Mouse (Mus musculus): ENCODE results near the gene Tmem145. TPM values are rescaled to one million over a fixed set of nuclear protein-coding genes. Genes with fewer than 3 reads are reported as not detected.
"Not testable (repeated sequence)": the region's sequence is repeated elsewhere in the genome, so short reads cannot be mapped to it uniquely, and the experiment has no call there.

Gene Tmem145
- total RNA-seq (2014; fragmentation: Nextera tagmentation) = not detected in 2 replicates
- total RNA-seq (2017) = not detected in 2 replicates

DNA sequence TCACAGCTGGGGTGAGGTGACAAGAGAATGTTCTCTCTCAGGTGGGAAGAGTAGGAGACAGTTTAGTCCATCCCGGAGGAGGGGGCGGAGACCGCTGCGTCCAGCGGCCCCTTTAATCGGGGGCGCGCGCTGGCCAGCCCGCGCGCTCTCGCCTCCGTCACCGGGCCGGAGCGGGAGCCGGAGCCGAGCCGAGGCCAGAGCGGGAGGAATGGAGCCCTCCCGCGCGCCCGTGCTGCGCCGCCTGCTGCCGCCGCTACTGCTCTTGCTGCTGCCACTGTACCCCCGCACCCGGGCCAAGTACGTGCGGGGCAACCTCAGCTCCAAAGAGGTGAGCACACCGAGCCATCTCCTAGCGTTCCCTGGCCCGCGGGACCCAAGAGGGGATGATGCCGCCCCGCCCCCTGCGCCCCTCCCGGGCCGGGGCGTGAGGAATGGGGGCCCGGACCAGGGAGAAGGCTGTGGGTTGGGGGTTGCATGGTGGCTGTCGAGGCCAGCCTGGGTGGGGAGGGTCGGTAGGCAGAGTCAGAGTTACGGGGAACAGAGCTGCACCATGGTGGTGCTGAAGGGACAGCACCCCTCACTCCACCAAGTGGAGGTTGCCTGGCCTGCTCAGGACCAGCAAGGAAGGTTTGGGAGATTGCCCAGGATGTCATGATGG, at the start of gene Tmem145:
Gene Tmem145 (plus strand): TSS at position 151 of the 658 bp plus-strand sequence.
- ATAC-seq (replicated peaks; ENCODE audit: low FRiP score, low TSS enrichment, poor library complexity, severe bottlenecking) = peak; percentile 74

DNA sequence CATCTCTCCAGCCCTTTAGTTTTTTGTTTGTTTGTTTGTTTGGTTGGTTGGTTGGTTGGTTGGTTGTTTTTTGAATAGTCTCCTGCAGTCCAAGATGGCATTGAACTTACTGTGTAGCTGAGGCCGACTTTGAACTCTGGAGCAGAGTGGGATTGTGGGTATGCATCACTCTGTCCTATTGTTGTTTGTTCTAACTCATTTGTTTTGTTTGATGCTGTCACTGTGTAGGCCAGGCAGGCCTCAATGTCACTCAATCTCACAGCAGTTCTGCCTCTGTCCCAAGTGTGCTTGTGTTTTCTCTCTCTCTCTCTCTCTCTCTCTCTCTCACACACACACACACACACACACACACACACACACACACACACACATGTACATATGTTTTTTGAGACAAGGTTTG, 44.0 kb upstream of the Tmem145 start:
- ATAC-seq (replicated peaks; ENCODE audit: low FRiP score, low TSS enrichment, poor library complexity, severe bottlenecking) = no peak

DNA sequence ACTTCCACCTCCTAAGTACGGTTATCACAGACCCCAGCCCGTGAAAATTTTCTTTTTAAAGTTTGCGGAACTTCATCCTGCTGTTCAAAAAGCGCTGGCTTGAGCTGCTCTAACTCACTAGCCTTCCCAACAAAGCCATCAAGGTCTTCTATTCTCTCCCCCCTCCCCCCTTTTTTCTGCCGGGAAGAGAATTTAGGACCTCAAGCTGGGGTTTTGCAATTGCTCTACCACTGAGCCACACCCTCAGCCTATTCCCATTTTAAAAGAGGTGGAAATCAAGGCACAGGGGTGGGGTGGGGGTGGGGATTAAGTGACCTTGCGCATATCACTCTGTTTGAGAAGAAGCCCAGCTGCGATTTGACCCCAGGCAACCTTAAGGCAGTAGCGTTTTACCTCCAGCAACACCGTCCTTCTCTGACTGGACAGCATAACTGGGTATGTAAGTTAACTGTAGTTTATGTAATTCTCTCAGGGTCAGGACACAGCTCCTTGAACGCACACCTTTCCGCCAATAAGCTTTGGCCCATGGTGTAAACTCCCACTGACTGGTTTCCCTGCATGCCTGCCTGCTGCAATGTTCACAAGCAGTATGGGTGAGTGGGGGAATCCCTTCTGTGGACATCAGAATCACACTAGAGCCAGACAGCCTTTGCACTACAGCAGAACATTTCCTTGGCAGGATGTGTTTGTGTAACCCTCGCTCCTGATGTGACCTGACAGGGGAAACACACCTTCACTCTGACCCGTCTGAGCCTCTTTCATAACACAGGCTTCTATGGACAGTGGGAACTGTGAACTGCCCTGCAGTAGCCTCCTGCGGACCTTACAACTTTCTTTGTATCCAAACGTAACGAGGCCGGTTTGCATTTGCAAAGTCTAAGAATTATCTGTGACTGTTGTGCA, 41.7 kb upstream of the Tmem145 start:
- ATAC-seq (replicated peaks; ENCODE audit: low FRiP score, low TSS enrichment, poor library complexity, severe bottlenecking) = no peak

DNA sequence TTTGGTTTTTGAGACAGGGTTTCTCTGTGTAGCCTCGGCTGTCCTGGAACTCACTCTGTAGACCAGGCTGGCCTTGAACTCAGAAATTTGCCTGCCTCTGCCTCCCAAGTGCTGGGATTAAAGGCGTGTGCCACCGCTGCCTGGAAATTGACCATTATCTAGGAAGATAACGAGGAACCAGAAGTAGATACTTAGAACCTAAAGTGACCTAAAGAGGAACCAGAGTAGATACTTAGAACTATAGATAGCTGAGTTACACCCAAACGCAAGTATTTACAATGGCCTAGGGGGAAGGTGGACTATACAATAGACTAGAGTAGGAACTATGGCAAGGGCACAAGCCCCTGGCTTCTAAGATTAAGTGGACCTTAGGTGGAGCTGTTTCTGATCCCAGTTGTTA, 40.2 kb upstream of the Tmem145 start:
- ATAC-seq (replicated peaks; ENCODE audit: low FRiP score, low TSS enrichment, poor library complexity, severe bottlenecking) = not testable (repeated sequence)

DNA sequence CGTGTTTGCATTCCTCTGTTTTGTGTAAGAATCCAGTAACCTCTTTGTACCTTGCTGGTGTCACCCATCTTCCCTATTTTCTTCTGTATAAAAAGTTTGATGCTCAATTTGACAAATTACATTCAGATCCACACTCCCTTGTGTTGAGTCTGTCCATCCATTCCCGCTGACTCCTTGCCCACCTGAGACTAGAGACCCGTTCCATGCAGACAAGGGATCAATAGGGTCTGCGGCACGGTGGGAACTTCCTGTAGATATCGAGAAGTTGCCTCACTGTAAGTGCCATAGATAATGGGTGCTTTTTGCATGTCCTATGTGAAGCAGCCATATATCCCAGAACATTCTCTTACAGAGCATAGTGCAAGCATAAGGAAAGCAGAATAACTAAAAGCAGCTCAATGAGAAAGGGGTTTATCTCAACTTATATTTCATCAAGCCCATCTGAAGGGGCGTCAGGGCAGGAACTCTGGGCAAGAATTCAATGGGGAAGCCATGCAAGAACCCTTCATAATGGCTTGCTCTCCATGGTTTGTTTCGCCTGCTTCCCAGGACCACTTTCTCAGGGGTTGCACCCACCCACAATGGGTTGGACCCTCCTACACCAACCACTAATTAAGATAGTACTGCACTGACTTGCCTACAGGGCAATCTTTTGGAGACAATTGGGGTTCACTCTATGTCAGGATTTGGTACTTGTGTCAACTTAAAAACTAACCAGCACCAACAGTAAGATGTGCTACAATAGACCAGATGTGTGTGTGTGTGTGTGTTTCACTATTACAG, 39.5 kb upstream of the Tmem145 start:
- ATAC-seq (replicated peaks; ENCODE audit: low FRiP score, low TSS enrichment, poor library complexity, severe bottlenecking) = no peak

DNA sequence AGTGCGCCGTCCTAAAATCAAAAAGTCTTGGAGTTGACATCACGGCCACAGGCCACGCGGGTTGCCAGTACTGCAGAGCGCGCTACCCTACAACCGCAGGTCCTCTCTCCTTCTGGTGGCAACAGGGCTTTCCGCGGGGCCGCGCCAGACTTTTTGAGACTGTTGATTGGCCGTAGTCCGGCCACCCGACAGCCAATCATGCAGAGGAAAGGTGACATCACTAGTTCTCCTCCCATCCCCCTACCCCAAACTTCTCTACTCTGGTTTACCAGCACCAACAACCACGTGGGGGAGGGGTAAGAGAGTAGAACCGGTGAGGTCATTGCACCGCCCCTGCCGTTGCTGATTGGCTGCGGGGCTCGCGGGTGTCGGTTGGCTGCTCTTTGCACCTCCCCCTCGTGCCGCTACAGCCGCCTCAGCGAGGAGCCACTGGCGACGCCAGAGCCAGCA, 38.6 kb upstream of the Tmem145 start, which contains the start of gene Cic:
Gene Cic (plus strand): TSS at position 404 of the 450 bp plus-strand sequence.
- ATAC-seq (replicated peaks; ENCODE audit: low FRiP score, low TSS enrichment, poor library complexity, severe bottlenecking) = peak; percentile 79

DNA sequence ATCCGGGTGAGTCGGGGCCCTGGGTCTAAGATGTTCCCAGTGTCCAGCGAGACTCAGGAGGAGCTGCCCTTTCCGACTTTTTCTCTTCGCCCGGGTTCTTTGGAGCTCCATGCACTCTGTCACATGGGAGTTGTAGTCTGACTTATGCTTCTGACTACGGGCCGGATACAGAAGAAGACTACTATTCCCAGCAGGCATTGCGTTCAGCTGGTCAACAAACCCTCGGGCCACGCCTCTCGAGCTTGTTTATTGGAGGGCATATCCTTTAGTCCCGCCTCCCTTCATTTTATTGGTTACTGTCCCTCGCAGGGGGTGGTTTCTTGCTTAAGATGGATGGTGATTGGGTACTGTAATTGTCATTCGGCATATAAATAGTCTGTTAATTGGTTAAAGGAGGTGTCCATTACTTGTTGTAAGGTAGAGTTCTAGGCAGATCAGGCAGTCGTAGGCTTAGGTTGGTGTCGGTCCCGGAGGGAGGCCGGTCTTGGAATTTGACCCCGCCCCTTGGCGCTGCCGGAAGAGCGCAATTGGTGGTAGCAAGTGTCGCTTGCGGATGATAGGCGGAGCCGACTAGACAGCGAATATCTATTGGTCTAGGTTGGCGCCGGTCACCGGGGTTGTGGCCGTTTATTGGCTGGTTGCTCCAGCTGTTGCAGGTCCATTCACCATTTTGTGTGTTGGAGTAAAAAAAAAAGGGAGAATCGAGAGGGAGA, 38.0 kb upstream of the Tmem145 start:
- ATAC-seq (replicated peaks; ENCODE audit: low FRiP score, low TSS enrichment, poor library complexity, severe bottlenecking) = peak; percentile 79

DNA sequence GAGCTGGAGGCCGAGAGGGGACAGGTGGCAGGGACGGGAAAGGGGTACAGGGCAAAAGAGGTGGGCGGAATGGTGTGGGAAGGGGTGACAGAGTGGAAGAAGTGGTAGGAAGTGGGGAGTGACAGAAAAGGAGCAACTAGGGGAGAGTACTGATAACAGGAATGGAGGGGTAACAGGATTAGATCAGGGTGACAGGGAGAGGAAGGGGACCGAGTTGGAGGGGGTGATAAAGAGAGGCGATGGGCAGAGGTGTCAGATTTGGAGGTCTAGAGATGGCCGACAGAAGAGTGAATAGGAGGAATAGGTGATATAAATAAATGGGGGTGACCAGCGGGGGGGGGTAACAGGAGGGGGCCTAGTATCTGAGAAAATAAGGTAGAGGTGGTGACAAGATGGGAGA, 37.3 kb upstream of the Tmem145 start:
- no peak for ATAC-seq (replicated peaks; ENCODE audit: low FRiP score, low TSS enrichment, poor library complexity, severe bottlenecking)

DNA sequence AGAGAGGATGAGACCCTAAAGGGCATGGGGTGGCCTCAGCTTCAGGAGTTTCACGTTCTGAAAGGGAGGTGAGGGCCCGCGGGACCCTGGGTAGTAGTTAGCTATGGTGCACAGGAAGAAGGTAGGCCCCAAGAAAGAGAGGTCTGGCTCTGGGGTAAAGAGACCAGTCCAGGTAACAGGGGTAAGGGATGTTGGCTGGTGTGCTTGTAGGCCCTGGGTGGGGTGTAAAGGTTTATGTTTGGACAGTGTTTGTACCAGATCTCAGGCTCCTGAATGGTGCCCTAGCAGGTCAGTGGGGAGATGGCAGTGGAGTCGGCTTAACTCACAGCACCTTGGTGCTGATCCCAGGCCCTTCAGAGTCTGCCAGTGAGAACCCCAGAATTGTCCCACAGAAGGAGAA, 36.9 kb upstream of the Tmem145 start:
- ATAC-seq (replicated peaks; ENCODE audit: low FRiP score, low TSS enrichment, poor library complexity, severe bottlenecking) = no peak

DNA sequence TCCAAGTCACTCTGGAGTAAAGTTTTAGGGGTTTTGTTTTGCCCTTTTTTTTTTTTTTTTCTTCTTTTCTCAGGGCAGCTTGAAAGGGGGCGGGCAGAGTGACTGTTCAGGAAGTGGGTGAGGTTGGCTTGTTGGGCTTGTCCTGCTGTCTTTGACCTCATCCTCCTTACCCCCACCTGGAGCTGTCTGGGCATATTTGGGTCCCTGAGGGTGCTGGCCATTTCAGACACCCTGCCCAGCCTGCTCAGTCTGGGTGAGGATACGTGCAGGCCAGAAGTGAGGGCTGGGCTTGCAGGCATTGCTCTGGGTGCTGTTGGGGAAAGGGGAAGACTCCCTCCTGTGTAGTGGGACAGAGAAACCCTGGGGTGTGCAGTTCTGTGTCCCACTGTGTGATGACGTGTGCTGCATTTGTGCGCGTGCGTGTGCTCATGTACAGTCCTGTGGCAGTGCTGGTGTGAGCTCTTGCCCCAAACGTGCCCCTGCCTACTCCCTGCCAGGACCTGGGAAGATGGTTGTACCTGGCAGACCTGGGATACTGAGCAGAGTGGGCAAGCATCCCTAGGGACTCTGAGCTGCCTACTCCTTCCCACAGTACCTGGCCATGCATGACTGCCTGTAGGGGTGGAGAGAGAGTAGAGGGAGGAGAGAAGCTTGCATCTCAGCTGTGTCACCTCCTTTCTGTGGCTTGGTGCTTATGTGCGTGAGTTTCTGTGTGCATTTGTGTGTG, 36.2 kb upstream of the Tmem145 start:
- no peak for ATAC-seq (replicated peaks; ENCODE audit: low FRiP score, low TSS enrichment, poor library complexity, severe bottlenecking)

DNA sequence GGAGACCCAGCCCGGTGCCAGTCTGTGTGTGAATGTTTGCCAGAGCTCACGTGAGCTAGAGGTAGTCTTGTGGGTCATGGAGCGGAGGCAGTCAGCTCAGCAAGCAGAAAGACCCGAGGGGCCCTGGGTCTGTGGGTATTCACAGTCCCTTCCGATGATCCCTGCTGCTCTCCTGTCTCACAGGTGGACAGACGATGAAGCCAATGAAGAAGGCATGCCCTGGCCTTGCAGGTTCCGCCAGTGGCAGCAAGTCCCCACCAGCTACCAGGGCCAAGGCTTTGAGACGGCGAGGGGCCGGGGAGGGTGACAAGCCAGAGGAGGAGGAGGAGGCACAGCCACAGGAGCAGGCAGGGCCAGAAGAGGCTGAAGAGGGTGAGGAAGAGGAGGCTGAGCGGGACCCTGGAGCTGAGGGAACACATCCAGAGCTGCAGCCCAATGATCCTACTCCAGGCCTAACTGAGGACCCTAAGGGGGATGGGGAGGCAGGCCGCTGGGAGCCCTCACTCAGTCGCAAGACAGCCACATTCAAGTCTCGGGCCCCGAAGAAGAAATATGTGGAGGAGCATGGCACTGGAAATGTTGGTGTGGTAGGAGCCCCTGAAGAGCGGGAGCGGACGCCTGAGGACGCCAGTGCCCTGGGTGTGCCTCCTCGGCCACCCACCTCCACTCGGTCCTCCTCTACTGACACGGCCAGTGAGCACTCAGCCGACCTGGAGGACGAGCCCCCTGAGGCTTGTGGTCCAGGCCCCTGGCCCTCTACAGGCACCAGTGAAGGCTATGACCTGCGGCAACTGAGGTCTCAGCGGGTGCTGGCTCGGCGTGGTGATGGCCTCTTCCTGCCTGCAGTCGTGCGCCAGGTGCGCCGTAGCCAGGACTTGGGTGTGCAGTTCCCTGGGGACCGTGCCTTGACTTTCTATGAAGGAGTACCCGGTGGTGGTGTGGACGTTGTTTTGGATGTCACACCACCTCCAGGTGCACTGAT, 35.0 kb upstream of the Tmem145 start:
- no peak for ATAC-seq (replicated peaks; ENCODE audit: low FRiP score, low TSS enrichment, poor library complexity, severe bottlenecking)

DNA sequence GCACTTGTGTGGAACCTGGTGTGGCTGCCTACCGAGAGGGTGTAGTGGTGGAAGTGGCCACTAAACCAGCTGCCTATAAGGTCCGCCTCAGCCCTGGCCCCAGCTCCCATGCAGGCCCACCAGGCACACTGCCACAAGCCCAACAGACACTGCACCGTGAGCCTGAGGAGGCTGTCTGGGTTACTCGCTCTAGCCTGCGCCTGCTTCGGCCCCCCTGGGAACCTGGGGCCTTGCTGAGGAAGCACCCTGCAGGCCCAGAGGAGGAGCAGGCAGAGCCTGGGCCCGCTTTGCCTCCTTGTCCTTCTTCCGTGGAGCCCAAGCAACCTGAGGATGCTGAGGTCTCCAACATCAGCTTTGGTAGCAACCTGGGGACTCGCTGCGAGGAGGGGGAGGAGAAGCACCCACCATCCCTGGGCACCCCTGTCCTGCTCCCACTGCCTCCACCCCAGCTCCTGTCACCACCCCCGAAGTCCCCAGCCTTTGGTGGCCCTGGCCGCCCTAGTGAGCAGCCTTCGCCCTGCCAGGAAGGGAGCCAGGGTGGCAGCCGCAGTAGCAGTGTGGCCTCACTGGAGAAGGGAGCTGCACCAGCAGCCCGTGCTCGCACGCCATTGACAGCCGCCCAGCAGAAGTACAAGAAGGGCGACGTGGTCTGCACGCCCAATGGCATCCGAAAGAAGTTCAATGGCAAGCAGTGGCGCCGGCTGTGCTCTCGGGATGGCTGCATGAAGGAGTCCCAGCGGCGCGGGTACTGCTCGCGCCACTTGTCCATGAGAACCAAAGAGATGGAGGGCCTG, 34.1 kb upstream of the Tmem145 start:
- no peak for ATAC-seq (replicated peaks; ENCODE audit: low FRiP score, low TSS enrichment, poor library complexity, severe bottlenecking)

DNA sequence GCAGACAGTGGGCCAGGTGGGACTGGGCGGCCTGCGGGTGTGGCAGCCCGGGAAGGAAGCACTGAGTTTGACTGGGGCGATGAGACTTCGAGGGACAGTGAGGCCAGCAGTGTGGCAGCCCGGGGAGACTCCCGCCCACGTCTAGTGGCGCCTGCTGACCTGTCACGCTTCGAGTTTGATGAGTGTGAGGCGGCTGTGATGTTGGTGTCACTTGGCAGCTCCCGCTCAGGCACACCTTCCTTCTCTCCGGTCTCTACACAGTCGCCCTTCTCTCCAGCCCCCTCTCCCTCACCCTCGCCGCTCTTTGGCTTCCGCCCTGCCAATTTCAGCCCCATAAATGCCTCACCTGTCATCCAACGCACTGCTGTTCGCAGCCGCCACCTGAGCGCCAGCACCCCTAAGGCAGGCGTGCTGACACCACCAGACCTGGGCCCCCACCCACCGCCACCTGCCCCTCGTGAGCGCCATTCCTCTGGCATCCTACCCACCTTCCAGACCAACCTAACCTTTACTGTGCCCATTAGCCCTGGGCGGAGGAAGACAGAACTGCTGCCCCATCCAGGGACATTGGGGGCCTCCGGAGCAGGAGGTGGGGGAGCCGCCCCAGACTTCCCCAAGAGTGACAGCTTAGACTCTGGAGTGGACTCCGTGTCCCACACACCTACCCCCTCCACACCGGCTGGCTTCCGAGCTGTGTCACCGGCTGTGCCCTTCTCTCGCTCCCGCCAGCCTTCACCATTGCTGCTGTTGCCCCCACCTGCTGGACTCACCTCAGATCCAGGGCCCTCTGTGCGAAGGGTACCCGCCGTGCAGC, 33.3 kb upstream of the Tmem145 start:
- no peak for ATAC-seq (replicated peaks; ENCODE audit: low FRiP score, low TSS enrichment, poor library complexity, severe bottlenecking)

DNA sequence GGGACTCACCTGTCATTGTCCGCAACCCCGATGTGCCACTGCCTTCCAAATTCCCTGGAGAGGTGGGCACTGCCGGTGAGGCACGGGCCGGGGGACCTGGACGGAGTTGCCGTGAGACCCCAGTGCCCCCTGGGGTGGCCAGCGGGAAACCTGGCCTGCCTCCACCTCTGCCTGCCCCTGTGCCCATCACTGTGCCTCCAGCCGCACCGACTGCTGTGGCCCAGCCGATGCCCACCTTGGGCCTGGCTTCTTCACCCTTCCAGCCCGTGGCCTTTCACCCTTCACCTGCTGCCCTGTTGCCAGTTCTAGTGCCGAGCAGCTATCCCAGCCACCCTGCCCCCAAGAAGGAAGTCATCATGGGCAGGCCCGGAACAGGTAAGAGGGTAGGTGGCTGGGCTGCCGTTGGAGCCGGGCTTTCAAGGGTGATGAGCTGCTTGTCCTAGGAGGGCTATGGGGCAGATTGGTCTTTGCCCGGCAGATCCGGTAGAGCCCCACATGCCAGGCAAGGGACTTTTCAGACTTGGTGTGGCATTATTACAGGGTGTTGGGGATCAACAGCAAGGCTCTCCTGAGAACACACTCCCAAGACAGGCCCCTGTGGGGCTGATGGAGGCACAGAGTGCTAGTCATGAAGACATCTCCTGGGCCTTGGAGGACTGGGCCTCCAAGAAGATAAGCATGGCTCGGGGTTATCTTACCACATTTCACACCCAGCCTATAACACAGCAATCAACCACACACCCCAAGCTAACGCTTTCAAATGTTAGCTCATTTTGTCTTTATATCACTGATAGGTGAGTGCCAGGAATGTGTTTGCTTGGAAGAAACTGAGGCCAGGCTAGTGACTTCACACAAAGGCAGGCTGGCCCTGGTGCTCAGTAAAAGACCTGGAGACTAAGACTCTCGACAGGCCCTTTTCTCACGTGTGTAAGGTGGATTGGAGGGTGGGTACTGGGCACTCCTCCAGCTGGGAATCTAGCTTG, 32.4 kb upstream of the Tmem145 start:
- peak; percentile 64 for ATAC-seq (replicated peaks; ENCODE audit: low FRiP score, low TSS enrichment, poor library complexity, severe bottlenecking)

DNA sequence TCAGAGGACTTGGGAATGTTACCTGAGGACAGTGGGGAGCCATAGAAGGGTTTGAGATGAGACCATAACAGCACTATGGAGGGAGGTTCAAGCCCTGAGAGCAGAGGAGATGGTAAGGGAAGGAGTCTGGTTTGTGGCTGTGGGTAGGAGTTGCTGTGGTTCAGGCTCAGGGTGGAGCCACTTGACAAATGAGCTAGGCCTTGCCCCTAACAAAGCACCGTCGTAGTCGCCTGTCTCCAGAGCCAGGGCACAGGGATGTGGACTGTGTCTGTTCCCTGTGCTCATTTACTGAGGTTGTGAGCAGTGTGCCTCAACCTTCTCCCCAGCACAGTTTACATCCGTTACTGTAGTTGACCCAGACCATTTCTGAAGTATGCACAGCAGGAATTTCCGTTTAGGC, 31.3 kb upstream of the Tmem145 start:
- ATAC-seq (replicated peaks; ENCODE audit: low FRiP score, low TSS enrichment, poor library complexity, severe bottlenecking) = peak; percentile 41
